Mouse (Mus musculus): Measurements from ENCODE around the gene Med23.

DNA sequence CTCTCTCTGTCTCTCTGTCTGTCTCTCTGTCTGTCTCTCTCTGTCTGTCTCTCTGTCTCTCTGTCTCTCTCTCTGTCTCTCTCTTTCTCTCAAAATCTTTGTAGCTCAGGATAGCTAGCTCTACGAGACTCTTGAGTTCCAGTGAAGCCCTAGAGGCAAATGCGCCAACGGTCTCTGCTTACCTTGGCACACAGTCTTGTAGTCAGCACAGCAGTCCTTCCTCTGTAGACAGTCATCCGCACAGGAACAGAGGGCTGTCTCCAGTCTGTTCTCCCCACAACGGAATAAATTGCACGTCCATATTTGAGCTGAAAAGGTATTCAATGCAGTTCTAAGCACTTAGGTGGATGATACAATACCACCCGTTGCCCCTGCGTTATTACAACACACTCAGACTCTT is 45.2 kb upstream of the Med23 start:
- TF ChIP-seq CTCF (IDR thresholded peaks at IDR 0.05; ENCODE audit: low read depth, low read length) = no peak
- TF ChIP-seq POLR2A (IDR thresholded peaks at IDR 0.05; ENCODE audit: borderline replicate concordance, low read depth, low read length) = no peak
